Mouse (Mus musculus) cerebellum, adult 8-10 months (tissue): ENCODE data around the gene Mtcp1.

ENCODE experiments used
- DNase-seq: peaks from one replicate; pipeline ENCODE4 v3.0.0; 2022

The Mtcp1 gene

DNA sequence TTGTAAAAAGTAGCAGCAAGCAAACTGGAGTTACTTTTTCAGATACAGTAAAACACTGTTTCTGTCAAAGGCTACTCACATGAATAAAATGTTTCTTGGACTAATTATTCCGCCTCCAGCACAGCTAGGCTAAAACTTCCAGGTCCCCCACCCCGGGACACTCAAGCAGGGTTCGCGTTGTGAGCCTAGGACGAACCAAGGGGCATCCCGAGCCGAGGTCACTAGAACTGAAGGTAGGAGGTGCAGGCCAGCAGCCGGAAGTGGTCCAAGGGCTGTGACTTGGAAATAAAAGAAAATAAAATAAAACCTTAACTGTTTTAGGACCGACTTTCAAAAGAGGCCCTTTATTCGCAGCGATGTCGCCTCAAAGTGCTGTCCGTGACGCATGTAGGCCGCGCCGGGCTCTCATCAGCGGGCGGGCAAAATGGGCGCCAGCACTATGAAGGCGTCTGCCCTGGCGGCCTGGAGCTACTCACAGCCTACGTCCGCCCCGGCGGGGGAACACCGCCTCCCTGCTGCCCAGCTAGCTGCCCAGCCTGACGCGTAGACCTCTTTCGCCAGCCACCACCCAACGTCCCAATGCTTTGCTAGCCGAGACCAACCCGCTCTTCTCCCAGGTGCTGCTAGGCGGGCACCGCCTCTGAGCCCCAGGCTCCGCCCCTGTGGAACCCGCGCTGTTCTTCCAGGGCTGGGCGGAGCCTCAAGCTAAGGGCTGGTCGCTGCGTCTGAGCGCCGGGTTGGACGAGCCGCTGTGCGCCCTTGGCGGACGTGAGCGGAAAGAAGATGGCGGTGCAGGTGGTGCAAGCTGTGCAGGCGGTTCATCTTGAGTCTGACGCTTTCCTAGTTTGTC is at the start of gene Mtcp1, which contains the start of the genes Cmc4 and Brcc3:
Mtcp1 (minus strand) TSS at position 653 of the 850 bp plus-strand sequence.
Cmc4 (minus strand) TSS at position 649 of the 850 bp plus-strand sequence.
Brcc3 (plus strand) TSS at position 693 of the 850 bp plus-strand sequence.
- DNase-seq: peak; percentile 82

DNA sequence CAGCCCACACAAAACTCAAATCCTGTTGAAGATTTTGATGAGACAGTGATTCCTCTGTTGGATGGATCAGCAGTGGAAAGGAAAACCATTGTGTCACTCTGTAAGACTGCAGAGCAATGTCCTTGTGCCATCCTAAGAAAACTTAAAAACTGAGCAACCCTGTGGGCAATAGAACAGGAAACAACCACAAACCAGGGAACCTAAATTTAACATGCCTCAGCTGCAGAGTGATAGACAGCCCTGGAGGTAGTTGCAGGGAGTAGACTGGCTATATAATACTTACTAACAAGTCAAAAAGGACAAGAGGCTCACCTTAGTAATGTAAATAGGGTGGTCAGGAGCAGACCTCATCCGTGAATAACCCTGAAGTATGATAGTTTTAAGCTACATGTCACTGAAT is 38.2 kb upstream of the Mtcp1 start:
- DNase-seq: no peak

DNA sequence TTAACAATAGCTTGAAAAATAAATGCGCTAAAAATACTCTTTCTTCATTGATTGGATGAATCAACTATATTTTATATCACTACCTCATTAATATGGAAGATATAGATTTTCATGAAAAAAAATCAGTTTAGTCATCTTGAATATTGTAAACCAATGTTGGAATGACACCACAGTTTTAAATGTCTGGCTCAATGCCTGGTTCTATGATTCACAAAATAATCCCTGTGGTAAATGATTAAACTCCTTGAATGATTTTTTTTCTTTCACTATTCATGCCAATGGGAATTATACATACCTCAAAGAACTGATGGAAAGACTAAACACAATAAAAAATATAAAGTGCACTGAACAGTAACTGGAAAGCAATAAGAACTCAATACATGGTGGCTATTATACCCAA is 6.7 kb downstream of the Mtcp1 start:
- DNase-seq: no peak

DNA sequence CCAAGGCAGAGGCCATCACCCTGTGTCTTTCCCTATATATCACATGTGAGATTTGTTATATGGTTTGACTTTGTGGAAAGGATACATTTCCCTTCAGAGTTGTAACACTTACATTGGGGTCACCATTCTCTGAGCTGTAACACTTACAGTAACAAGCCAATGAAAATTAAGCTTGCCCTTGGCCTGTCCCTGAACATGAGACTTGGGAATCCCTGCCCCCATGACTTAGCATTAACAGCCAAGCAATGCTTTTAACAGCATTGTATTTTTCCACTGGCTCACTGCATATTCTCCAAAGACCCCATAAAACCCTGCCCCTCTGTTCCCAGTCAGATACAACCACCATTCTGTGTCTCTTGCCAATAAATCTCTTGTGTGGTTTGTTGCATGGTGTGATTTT is 13.0 kb downstream of the Mtcp1 start:
- DNase-seq: no peak

DNA sequence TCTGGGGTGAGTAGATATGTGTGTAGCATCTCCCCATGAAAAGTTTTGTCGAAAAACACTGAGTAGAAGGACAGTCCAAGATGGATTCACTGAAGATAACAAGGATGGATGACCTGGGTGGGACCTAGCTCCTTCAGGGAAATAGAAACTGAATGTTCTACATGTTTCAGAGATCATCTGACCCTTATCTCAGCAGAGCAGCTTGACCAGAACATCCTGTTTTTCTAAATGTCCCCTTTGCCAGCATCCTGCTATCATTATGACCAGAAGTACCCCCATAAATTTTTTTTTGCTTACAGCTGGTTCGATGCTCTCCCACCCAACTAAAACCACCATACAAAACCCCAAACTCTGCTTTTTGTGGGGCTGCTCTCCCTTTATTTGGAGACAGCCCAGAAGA is 13.7 kb downstream of the Mtcp1 start:
- DNase-seq: no peak

DNA sequence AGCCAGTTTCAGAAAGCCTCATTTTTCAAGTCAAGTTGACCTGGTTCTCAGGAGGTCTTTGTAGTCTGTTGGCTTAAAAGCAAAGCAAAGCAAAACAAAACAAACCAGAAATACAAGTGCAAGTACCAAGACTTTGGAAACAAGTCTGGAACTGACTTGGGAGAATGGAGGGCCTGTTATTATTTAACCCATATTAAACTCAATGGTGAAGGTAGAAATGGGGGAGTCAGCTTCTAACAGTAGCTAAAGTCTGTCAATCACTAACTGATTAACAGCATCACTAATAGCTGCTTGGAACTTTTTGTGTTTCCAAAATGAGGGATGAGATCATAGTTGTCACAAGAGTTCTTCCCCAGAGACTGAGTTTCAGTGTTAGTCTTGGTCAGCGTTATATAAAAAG is 16.9 kb downstream of the Mtcp1 start:
- DNase-seq: no peak

DNA sequence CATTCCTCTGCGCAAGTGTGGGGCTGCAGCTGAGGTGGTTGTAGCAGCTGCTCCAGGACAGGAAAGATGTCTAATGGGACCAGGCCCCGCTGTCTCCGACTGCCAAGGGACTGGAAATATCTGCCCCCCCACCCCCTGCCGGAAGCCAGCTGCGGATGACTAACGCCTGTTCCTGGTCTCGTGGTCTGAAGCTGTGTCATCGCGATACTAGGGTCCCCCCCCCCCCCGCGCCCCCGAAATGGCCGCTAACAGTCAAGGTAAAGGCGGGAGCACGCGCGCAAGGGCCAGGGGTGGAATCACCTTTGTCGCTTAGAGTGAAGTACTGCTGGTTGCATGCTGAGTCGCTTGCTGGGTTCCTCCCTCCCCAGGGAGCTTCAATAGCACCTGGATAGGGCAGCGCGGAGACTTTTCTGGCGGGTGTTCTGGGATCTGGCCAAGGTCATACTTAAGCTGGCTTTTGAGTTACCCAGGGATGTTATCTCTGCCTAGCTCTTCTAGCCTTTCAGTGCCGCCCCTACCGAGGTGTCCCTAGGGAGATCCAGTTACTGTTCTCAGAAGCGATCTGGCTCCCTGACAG is 34.1 kb downstream of the Mtcp1 start, which contains the start of the genes Fundc2 and F8:
Fundc2 (plus strand) TSS at position 205 of the 577 bp plus-strand sequence.
F8 (minus strand) TSS at position 421 of the 577 bp plus-strand sequence.
- DNase-seq: peak; percentile 46

DNA sequence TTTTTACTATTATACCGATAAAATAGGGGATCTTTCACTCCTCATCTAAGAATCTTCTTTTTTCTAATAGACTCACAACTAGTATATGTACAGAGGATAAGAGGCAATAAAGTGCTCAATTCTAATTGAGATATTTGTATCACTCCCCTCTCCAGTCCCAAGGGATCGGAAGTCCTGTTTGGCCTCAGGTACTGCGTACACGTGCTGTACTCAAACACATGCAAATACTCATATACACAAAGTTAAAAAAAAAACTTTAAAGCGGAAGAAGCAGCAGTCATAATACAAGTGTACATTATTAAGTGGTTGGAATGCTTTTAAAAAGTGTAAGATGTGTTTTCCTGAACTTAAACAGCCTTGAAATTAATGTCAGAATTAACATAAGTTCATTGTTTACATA is 34.7 kb downstream of the Mtcp1 start:
- DNase-seq: no peak

DNA sequence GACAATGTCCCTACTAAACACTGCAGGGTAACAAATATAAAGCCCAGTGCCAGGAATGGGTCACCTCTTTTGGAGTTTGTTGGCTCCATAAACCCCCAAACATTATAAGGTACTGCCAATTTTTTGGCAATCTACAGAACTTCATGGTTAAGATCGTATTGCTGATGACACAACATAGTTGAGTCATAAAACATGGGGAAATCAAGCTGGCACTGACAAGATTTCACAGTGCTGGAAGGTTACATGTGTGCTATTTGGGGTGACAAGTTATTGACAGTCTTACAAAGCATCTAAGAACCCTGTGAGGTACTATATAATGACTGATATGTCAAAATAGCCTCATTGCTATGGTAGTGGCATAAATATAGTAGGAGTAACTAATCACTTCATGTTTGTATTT is 35.2 kb downstream of the Mtcp1 start:
- DNase-seq: no peak

DNA sequence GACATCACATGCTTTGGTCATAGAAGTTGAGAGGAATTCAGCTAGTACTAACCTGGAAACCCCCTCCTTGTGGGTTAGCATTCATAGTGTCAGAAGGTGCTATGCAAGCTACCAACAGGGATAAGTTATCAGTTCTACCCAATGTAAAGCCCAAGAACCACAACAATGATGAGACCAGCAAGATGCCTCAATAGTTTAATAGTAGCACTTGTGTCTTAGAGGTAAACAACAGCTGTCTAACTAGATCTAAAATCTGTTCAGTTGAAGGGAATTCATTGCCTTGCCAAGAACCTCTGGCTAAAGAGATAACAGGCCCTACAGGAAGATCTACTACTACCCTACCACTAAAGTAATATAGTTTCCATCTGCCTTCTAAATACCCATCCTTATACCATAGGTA is 39.6 kb downstream of the Mtcp1 start:
- no peak for DNase-seq

DNA sequence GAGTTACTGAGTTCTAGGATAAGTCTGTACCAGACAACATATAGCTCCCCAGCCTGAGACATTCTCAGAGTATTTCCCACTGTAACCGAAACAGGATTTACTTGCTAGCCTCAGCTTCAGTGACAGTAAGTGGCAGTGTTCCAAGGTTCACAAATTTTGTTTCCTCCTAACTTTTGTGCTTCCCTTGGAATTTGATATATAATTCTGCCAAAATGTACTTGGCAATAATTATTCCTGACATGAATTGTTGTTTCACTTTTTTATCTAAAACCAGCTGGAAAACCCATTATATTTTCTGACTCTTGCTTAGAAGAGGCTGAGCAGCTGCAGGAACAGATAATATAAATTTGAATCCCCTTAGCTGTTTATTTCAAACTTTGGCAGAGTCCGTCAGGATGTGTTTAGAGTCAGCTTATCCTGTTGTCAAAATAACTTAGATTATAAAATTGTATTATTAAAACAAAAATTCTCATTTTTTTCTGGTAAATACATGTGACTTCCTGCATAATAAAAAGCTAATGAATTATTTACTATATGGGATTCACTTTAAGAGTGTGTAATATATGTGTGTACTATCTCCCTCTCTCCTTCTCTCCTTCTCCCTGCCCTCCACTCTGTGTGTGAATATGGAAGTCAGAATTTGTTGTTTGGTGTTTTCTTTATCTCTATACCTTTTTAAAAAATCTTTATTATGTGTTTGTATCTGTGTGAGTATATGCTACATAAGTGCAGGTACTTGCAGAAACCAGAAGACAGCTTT is 43.5 kb downstream of the Mtcp1 start:
- DNase-seq: no peak

DNA sequence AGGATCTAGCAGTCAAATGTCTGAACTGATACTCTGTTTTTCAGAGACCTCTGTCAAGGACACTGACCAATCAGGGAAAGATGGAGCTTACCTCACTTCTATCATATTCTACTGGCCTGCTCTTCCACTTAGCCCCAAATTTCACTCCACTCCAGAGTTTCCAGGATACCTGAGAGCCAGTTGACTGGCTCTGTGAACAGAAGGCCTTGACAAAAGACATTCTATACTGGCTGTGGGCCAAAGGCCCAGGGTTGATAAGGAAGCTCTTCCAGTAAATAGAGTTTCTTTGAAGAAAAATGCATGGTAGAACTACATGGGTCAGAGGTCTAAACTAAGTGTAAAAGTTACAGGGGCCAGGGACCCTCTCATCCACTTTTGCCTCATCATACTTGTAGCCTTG is 46.2 kb downstream of the Mtcp1 start:
- no peak for DNase-seq
